Mouse (Mus musculus): Measurements from ENCODE around the gene Mrpl47. TPM values are rescaled to one million over a fixed set of nuclear protein-coding genes. Genes with fewer than 3 reads are reported as not detected.
A peak's percentile ranks its signal among the peaks of the same experiment; 100 is the strongest.
"Not testable (repeated sequence)": the region's sequence is repeated elsewhere in the genome, so short reads cannot be mapped to it uniquely, and the experiment has no call there.

The Mrpl47 gene
- polyA plus RNA-seq (2016; fragmentation: Nextera tagmentation; extraction: Ambion mirVana): 31.8 TPM in 2 replicates

DNA sequence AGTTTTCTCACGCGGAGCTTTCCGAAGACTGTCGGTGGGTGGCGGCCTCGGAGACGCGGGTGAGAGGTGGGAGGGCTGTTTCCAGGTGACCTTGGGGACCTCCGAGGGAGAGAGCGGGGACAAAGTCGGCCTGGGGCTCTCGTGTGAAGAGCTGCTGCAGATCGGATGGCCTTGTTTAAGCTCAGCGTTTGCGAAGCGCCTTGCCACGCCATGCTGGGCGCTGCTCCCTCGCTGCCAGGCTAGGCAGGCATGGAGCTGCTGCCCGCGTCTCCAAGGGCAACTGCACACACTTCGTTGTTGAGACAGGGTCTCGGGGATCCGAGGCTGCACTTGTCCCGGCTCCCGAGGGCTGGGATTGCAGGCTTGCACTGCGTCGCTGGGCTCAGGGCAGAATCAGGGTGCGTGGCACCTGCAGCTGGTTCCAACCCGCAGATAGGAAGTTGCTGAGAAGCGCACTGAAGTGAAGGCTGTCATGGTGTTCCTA is at the start of gene Mrpl47:
TSS of gene Mrpl47 (minus strand) at position 434 of the 484 bp plus-strand sequence.
- H3K9me3 ChIP-seq (replicated peaks): no peaks in the 10 kb centered on the region
- peak; percentile 48 for ATAC-seq (ENCODE audit: insufficient number of reproducible peaks, low FRiP score)
- peak within 1 kb of the TSS; percentile 93 for H3K27ac ChIP-seq (ENCODE audit: poor library complexity, severe bottlenecking)
- H3K27me3 ChIP-seq (replicated peaks): no peaks in the 10 kb centered on the region
- H3K36me3 ChIP-seq: peaks cover 30% of the 10 kb centered on the region
- H3K4me2 ChIP-seq: peak within 1 kb of the TSS; percentile 71
- peak within 1 kb of the TSS; percentile 93 for H3K4me3 ChIP-seq
- peak within 1 kb of the TSS; percentile 91 for H3K9ac ChIP-seq
- peaks cover 20% of the 10 kb centered on the region for H3K4me1 ChIP-seq (replicated peaks)
- WGBS: under 1% methylated on average over 31 of the region's 31 CpGs

DNA sequence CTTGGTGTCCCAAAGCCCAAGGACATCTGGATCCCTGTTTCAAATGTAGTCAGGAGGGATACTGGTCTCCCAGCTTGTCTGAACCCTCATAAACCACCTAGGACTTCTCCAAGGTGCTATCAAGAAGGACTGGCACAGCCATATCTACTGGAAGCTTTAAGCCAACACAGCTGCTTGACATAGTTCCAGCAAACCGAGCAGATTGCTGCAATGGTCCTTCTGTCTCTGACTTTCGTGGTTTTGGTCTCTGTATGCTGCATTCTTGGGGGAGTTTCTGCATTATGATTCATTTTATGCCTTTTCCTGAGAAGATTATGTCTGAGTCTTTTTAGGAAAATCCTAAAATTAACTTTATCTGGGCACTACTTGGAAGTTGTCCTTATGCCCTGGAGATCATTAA is 33.4 kb upstream of the Mrpl47 start:
- H3K27me3 ChIP-seq (replicated peaks): no peaks in the 10 kb centered on the region
- no peak overlapping the region for H3K9ac ChIP-seq
- 76% methylated on average over 2 of the region's 2 CpGs for WGBS
- H3K9me3 ChIP-seq (replicated peaks): no peaks in the 10 kb centered on the region
- H3K4me2 ChIP-seq: no peak overlapping the region
- ATAC-seq (ENCODE audit: insufficient number of reproducible peaks, low FRiP score): no peak
- no peaks in the 10 kb centered on the region for H3K4me1 ChIP-seq (replicated peaks)
- no peaks in the 10 kb centered on the region for H3K36me3 ChIP-seq
- H3K27ac ChIP-seq (ENCODE audit: poor library complexity, severe bottlenecking): no peak overlapping the region
- no peak overlapping the region for H3K4me3 ChIP-seq

- Histone ChIP-seq H3K27me3 (replicated peaks) (no peaks in the 10 kb centered on the region), H3K36me3 (no peaks in the 10 kb centered on the region), H3K4me3 (no peak overlapping the region), H3K9me3 (replicated peaks) (no peaks in the 10 kb centered on the region), H3K4me2 (no peak overlapping the region), H3K27ac (ENCODE audit: poor library complexity, severe bottlenecking) (no peak overlapping the region), H3K4me1 (replicated peaks) (no peaks in the 10 kb centered on the region), H3K9ac (no peak overlapping the region)
- WGBS: 44% methylated on average over 7 of the region's 7 CpGs
- no peak for ATAC-seq (ENCODE audit: insufficient number of reproducible peaks, low FRiP score)
Measured at GRCm38 (mm10) chr3:32763902-32764301, 26.5 kb upstream of the Mrpl47 start.

- 62% methylated on average over 8 of the region's 8 CpGs for WGBS
Measured at GRCm38 (mm10) chr3:32762962-32763361, 25.6 kb upstream of the Mrpl47 start.

GRCm38 (mm10) chr3:32759212-32759611 is 21.8 kb upstream of the Mrpl47 start:
- H3K27ac ChIP-seq (ENCODE audit: poor library complexity, severe bottlenecking): no peak overlapping the region
- H3K27me3 ChIP-seq (replicated peaks): no peaks in the 10 kb centered on the region
- H3K4me3 ChIP-seq: no peak overlapping the region
- 0 out of 2 replicates have a peak, but pooled peaks cover 3% of the 10 kb centered on the region for H3K4me1 ChIP-seq (replicated peaks)
- 70% methylated on average over 5 of the region's 5 CpGs for whole genome bisulfite sequencing
- no peaks in the 10 kb centered on the region for H3K9me3 ChIP-seq (replicated peaks)
- H3K36me3 ChIP-seq: peaks cover 15% of the 10 kb centered on the region; the same call in 1 of the 2 replicates
- no peak overlapping the region for H3K9ac ChIP-seq
- no peak overlapping the region for H3K4me2 ChIP-seq
- no peak for ATAC-seq (ENCODE audit: insufficient number of reproducible peaks, low FRiP score)

More at GRCm38 (mm10) chr3:32762962-32763361, 25.6 kb upstream of the Mrpl47 start:
- H3K9ac ChIP-seq: no peak overlapping the region
- H3K9me3 ChIP-seq (replicated peaks): no peaks in the 10 kb centered on the region
- no peaks in the 10 kb centered on the region for H3K27me3 ChIP-seq (replicated peaks)
- H3K36me3 ChIP-seq: peaks cover under 1% of the 10 kb centered on the region; the same call in 1 of the 2 replicates
- no peaks in the 10 kb centered on the region for H3K4me1 ChIP-seq (replicated peaks)
- no peak overlapping the region for H3K27ac ChIP-seq (ENCODE audit: poor library complexity, severe bottlenecking)
- no peak overlapping the region for H3K4me2 ChIP-seq
- no peak overlapping the region for H3K4me3 ChIP-seq
- no peak for ATAC-seq (ENCODE audit: insufficient number of reproducible peaks, low FRiP score)

DNA sequence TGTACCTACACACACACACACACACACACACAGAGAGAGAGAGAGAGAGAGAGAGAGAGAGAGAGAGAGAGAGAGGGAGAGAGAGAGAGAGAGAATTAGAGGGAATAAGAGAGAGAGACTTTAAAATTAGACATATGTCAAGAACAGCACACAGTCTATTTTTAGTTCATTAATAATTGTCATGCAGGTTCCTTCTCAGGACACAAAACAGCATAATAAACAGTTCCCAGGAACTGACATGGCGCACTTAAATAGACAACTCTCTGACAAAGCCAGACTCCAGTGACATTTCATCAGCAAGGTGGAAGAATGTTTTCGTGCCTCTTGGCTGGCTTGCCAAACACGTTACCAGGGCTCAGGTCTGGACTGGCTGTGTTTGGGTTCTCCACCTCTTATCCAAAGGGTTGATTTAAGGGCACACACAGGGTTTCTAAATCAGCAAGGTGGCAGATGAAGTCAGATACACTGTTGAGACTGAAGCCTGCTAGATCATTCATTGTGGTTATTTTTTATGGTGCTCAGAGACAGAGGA is 17.0 kb upstream of the Mrpl47 start:
- WGBS: 78% methylated on average over 3 of the region's 3 CpGs
- H3K4me2 ChIP-seq: no peak overlapping the region
- H3K9me3 ChIP-seq (replicated peaks): no peaks in the 10 kb centered on the region
- H3K27ac ChIP-seq (ENCODE audit: poor library complexity, severe bottlenecking): peak overlapping the region; percentile 18; the same call in 1 of the 2 replicates
- peaks cover 60% of the 10 kb centered on the region for H3K36me3 ChIP-seq
- H3K9ac ChIP-seq: no peak overlapping the region
- H3K4me3 ChIP-seq: no peak overlapping the region
- no peaks in the 10 kb centered on the region for H3K27me3 ChIP-seq (replicated peaks)
- 0 out of 2 replicates have a peak, but pooled peaks cover 3% of the 10 kb centered on the region for H3K4me1 ChIP-seq (replicated peaks)
- no peak for ATAC-seq (ENCODE audit: insufficient number of reproducible peaks, low FRiP score)

- Histone ChIP-seq H3K27me3 (replicated peaks) (no peaks in the 10 kb centered on the region), H3K4me2 (no peak overlapping the region), H3K9ac (no peak overlapping the region), H3K27ac (ENCODE audit: poor library complexity, severe bottlenecking) (no peak overlapping the region), H3K4me3 (no peak overlapping the region), H3K4me1 (replicated peaks) (0 out of 2 replicates have a peak, but pooled peaks cover 3% of the 10 kb centered on the region), H3K9me3 (replicated peaks) (0 out of 2 replicates have a peak, but pooled peaks cover 4% of the 10 kb centered on the region), H3K36me3 (peaks cover 89% of the 10 kb centered on the region)
- 90% methylated on average over 4 of the region's 4 CpGs for WGBS
- no peak for ATAC-seq (ENCODE audit: insufficient number of reproducible peaks, low FRiP score)
Measured at GRCm38 (mm10) chr3:32749820-32750579, 12.6 kb upstream of the Mrpl47 start.

GRCm38 (mm10) chr3:32748384-32748783 is 11.0 kb upstream of the Mrpl47 start:
- 0 out of 2 replicates have a peak, but pooled peaks cover 4% of the 10 kb centered on the region for H3K9me3 ChIP-seq (replicated peaks)
- H3K4me1 ChIP-seq (replicated peaks): peaks cover 8% of the 10 kb centered on the region; the same call in 1 of the 2 replicates
- H3K9ac ChIP-seq: no peak overlapping the region
- 86% methylated on average over 9 of the region's 9 CpGs for WGBS
- H3K36me3 ChIP-seq: peaks cover 84% of the 10 kb centered on the region
- H3K27me3 ChIP-seq (replicated peaks): no peaks in the 10 kb centered on the region
- H3K4me3 ChIP-seq: no peak overlapping the region
- no peak overlapping the region for H3K4me2 ChIP-seq
- ATAC-seq (ENCODE audit: insufficient number of reproducible peaks, low FRiP score): no peak
- H3K27ac ChIP-seq (ENCODE audit: poor library complexity, severe bottlenecking): no peak overlapping the region

DNA sequence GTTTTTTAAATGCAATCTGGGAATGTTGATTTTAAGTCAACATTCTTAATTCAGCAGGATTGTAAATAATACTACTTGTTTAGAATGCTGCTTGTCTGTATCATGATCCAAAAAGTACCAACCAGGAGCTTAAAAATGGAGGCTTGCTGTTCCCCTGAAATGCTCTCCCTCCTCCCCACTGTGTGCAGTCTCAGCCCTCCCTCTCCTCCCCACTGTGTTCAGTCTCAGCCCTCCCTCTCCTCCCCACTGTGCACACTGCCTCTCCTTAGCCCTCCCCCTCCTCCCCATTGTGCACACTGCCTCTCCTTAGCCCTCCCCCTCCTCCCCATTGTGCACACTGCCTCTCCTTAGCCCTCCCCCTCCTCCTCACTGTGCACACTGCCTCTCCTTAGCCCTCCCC is 8.0 kb upstream of the Mrpl47 start:
- H3K27me3 ChIP-seq (replicated peaks); H3K9ac ChIP-seq; ATAC-seq (ENCODE audit: insufficient number of reproducible peaks, low FRiP score); H3K9me3 ChIP-seq (replicated peaks); H3K4me2 ChIP-seq; H3K4me1 ChIP-seq (replicated peaks); H3K27ac ChIP-seq (ENCODE audit: poor library complexity, severe bottlenecking); H3K4me3 ChIP-seq: not testable (repeated sequence)
- peaks cover 76% of the 10 kb centered on the region for H3K36me3 ChIP-seq

- Histone ChIP-seq H3K9ac (no peak overlapping the region), H3K27ac (ENCODE audit: poor library complexity, severe bottlenecking) (no peak overlapping the region), H3K4me2 (no peak overlapping the region), H3K36me3 (peaks cover 72% of the 10 kb centered on the region), H3K4me1 (replicated peaks) (peaks cover 8% of the 10 kb centered on the region; the same call in 1 of the 2 replicates), H3K9me3 (replicated peaks) (0 out of 2 replicates have a peak, but pooled peaks cover 4% of the 10 kb centered on the region), H3K4me3 (no peak overlapping the region), H3K27me3 (replicated peaks) (no peaks in the 10 kb centered on the region)
- WGBS: 91% methylated on average over 6 of the region's 6 CpGs
- no peak for ATAC-seq (ENCODE audit: insufficient number of reproducible peaks, low FRiP score)
Measured at GRCm38 (mm10) chr3:32745001-32745400, 7.6 kb upstream of the Mrpl47 start.

GRCm38 (mm10) chr3:32742276-32742780 is 4.9 kb upstream of the Mrpl47 start:
- no peaks in the 10 kb centered on the region for H3K27me3 ChIP-seq (replicated peaks)
- H3K9me3 ChIP-seq (replicated peaks): 0 out of 2 replicates have a peak, but pooled peaks cover 4% of the 10 kb centered on the region
- H3K9ac ChIP-seq: no peak overlapping the region
- no peak for ATAC-seq (ENCODE audit: insufficient number of reproducible peaks, low FRiP score)
- H3K27ac ChIP-seq (ENCODE audit: poor library complexity, severe bottlenecking): no peak overlapping the region
- no peak overlapping the region for H3K4me3 ChIP-seq
- 76% methylated on average over 2 of the region's 2 CpGs for WGBS
- H3K4me1 ChIP-seq (replicated peaks): peaks cover 25% of the 10 kb centered on the region
- H3K36me3 ChIP-seq: peaks cover 53% of the 10 kb centered on the region
- no peak overlapping the region for H3K4me2 ChIP-seq

Data from heart, embryonic 12.5 days (tissue).